Comparison of ENCODE assay signal across 8 mouse cellular contexts in the genomic region with DNA sequence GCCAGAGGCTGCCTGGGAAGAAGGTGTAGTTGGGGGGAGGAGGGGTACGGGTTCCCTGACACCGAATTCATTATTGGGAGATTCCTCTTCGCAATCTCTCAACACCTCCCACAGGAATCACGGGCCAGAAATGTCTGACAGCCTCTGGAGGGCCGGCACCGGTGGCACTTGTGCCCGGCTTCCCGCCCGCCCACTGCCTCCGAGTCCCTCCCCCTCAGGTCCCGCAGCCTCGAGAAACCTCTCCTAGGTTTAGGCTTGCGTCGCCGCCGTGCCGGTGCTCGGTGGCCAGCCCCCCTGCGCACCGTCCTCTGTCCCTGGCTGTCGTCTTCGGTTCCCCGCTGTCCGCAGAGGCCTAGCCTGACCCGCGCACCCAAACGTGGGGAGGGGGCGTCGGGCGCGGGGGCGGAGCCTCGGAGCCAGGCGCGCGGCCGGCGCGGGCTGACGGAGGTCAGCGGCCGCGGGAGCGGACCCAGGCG. TPM values are rescaled to one million over a fixed set of nuclear protein-coding genes. Genes with fewer than 3 reads are reported as not detected.
A peak's percentile ranks its signal among the peaks of the same experiment; 100 is the strongest.
DNase-seq lines count a peak whose midpoint lies in the region; ATAC-seq and TF ChIP-seq lines count a peak whose summit lies in the region.

A gene (plus strand): TSS at position 416 of the 476 bp plus-strand sequence.

- H3K27me3 ChIP-seq in heart, embryonic 12.5 days (replicated peaks) = peaks cover 55% of the 10 kb centered on the region
- peaks cover 22% of the 10 kb centered on the region for H3K27me3 ChIP-seq in intestine, embryonic 16.5 days (replicated peaks; ENCODE audit: control insufficient read depth, insufficient read depth, low read length)
- H3K27me3 ChIP-seq in lung, embryonic 15.5 days = peaks cover 44% of the 10 kb centered on the region
- 0 out of 2 replicates have a peak, but pooled peaks cover 2% of the 10 kb centered on the region for H3K27me3 ChIP-seq in splenic B cell, adult 2 months (ENCODE audit: control insufficient read depth, insufficient read depth, low read length, poor library complexity, severe bottlenecking)

- peak within 1 kb of the TSS; percentile 83 for H3K9ac ChIP-seq in heart, embryonic 12.5 days
- H3K9ac ChIP-seq in intestine, embryonic 16.5 days (ENCODE audit: low read depth, low read length) = peak within 1 kb of the TSS; percentile 71
- H3K9ac ChIP-seq in lung, embryonic 15.5 days = peak within 1 kb of the TSS; percentile 57

- H3K4me3 ChIP-seq in heart, embryonic 12.5 days = peak within 1 kb of the TSS; percentile 64
- H3K4me3 ChIP-seq in cortical plate, adult 2 months (ENCODE audit: insufficient read depth, low read length) = peak within 1 kb of the TSS; percentile 44
- peak within 1 kb of the TSS; percentile 71 for H3K4me3 ChIP-seq in intestine, embryonic 16.5 days (ENCODE audit: low read length)
- peak within 1 kb of the TSS; percentile 54 for H3K4me3 ChIP-seq in lung, embryonic 15.5 days

- ATAC-seq in heart, embryonic 12.5 days (ENCODE audit: insufficient number of reproducible peaks, low FRiP score) = peak; percentile 31
- peak; percentile 52 for ATAC-seq in intestine, embryonic 16.5 days
- peak; percentile 43; the same call in 1 of the 2 replicates for ATAC-seq in lung, embryonic 15.5 days (ENCODE audit: borderline replicate concordance, extremely low read depth, low FRiP score, low TSS enrichment)

- no peak within 1 kb of the TSS for H3K27ac ChIP-seq in heart, embryonic 12.5 days (ENCODE audit: poor library complexity, severe bottlenecking)
- peak within 1 kb of the TSS; percentile 94 for H3K27ac ChIP-seq in cortical plate, adult 2 months (ENCODE audit: insufficient read depth, low read length)
- H3K27ac ChIP-seq in intestine, embryonic 16.5 days (ENCODE audit: low read length) = peak within 1 kb of the TSS; percentile 28; the same call in 1 of the 2 replicates
- no peak within 1 kb of the TSS for H3K27ac ChIP-seq in lung, embryonic 15.5 days

- no peak for TF ChIP-seq POLR2A in cortical plate, adult 2 months (IDR thresholded peaks at IDR 0.05; ENCODE audit: extremely low read depth, insufficient read depth, low read length)

- peak within 1 kb of the TSS; percentile 99 for H3K4me2 ChIP-seq in heart, embryonic 12.5 days
- H3K4me2 ChIP-seq in intestine, embryonic 16.5 days (ENCODE audit: low read depth, low read length) = peak within 1 kb of the TSS; percentile 100
- H3K4me2 ChIP-seq in lung, embryonic 15.5 days = peak within 1 kb of the TSS; percentile 100

- H3K4me1 ChIP-seq in heart, embryonic 12.5 days (replicated peaks) = peaks cover 18% of the 10 kb centered on the region
- peaks cover 12% of the 10 kb centered on the region for H3K4me1 ChIP-seq in cortical plate, adult 2 months (ENCODE audit: control insufficient read depth, insufficient read depth, low read length)
- peaks cover 17% of the 10 kb centered on the region for H3K4me1 ChIP-seq in intestine, embryonic 16.5 days (ENCODE audit: control insufficient read depth, insufficient read depth, low read length)
- H3K4me1 ChIP-seq in lung, embryonic 15.5 days = peaks cover 13% of the 10 kb centered on the region

- no peak for DNase-seq in heart, postnatal 14 days
- DNase-seq in R1 (ENCODE audit: low read depth, low spot score) = peak; percentile 55
- peak; percentile 23 for DNase-seq in splenic B cell, adult 2 months (ENCODE audit: low read depth, low spot score)
- no peak for DNase-seq in spleen, adult 12 weeks (ENCODE audit: low spot score)

- TF ChIP-seq CTCF in cortical plate, adult 2 months (IDR thresholded peaks at IDR 0.05; ENCODE audit: extremely low read depth, insufficient read depth, low read length) = no peak

- under 1% methylated on average over 43 of the region's 45 CpGs for WGBS in heart, embryonic 12.5 days
- WGBS in intestine, embryonic 16.5 days = under 1% methylated on average over 27 of the region's 45 CpGs
- WGBS in lung, embryonic 15.5 days = 2% methylated on average over 44 of the region's 45 CpGs

- H3K36me3 ChIP-seq in heart, embryonic 12.5 days = no peaks in the 10 kb centered on the region
- no peaks in the 10 kb centered on the region for H3K36me3 ChIP-seq in intestine, embryonic 16.5 days (ENCODE audit: control insufficient read depth, insufficient read depth, low read length)
- no peaks in the 10 kb centered on the region for H3K36me3 ChIP-seq in lung, embryonic 15.5 days
- no peaks in the 10 kb centered on the region for H3K36me3 ChIP-seq in splenic B cell, adult 2 months (ENCODE audit: control insufficient read depth, insufficient read depth, low read length, poor library complexity, severe bottlenecking)

- intact Hi-C loops in heart, postnatal 14 days (cut with DNase I) = no loop called here

- H3K9me3 ChIP-seq in heart, embryonic 12.5 days (replicated peaks) = no peaks in the 10 kb centered on the region
- no peaks in the 10 kb centered on the region for H3K9me3 ChIP-seq in intestine, embryonic 16.5 days (ENCODE audit: control insufficient read depth, low read length)
- H3K9me3 ChIP-seq in lung, embryonic 15.5 days = no peaks in the 10 kb centered on the region

RNA-seq across cellular contexts. Expression of the gene that starts here (rescaled TPM):
- 0.64 and 0.77 TPM in 2 replicates for polyA plus RNA-seq in heart, embryonic 12.5 days (2016; fragmentation: Nextera tagmentation; extraction: Ambion mirVana)
- total RNA-seq in heart, postnatal 14 days (2021) = under 1 TPM; 0.10 to 0.43 TPM
- polyA plus RNA-seq in cortical plate, adult 2 months (2012; rRNA removed) = 106 and 109 TPM in 2 replicates
- 1.1 and 1.4 TPM in 2 replicates for polyA plus RNA-seq in intestine, embryonic 16.5 days (2015; fragmentation: Nextera tagmentation; extraction: Ambion mirVana)
- polyA plus RNA-seq in lung, embryonic 15.5 days (2015; fragmentation: Nextera tagmentation; extraction: Ambion mirVana) = 0.97 and 1.0 TPM in 2 replicates

Comparison
In these comparisons a context has a peak if more than half of its experiments do, and no peak if none do; other contexts are left out.
1. RNA of the gene that starts here (polyA plus RNA-seq): 106 to 109 TPM in cortical plate, adult 2 months; 1.1 to 1.4 TPM in intestine, embryonic 16.5 days, 0.97 to 1.0 TPM in lung, embryonic 15.5 days and 0.64 to 0.77 TPM in heart, embryonic 12.5 days; every median in the first group is over 10 times any median in the second.
2. Peak in ATAC-seq, H3K4me3 ChIP-seq, H3K9ac ChIP-seq and H3K4me2 ChIP-seq in heart, embryonic 12.5 days; RNA of the gene not detected or under 1 TPM.
3. H3K27ac ChIP-seq: peak in cortical plate, adult 2 months (single experiment) and intestine, embryonic 16.5 days (single experiment); none in heart, embryonic 12.5 days (single experiment) and lung, embryonic 15.5 days (single experiment).
4. DNase-seq: peak in R1 (single experiment) and splenic B cell, adult 2 months (single experiment); none in heart, postnatal 14 days (0 of 2) and spleen, adult 12 weeks (single experiment).
5. Peak in every context shown above with its lines, with median percentiles within 50 percentile points of each other: ATAC-seq, H3K4me2 ChIP-seq, H3K4me3 ChIP-seq and H3K9ac ChIP-seq.